8 mouse cellular contexts compared by ENCODE assay signal in the genomic region with DNA sequence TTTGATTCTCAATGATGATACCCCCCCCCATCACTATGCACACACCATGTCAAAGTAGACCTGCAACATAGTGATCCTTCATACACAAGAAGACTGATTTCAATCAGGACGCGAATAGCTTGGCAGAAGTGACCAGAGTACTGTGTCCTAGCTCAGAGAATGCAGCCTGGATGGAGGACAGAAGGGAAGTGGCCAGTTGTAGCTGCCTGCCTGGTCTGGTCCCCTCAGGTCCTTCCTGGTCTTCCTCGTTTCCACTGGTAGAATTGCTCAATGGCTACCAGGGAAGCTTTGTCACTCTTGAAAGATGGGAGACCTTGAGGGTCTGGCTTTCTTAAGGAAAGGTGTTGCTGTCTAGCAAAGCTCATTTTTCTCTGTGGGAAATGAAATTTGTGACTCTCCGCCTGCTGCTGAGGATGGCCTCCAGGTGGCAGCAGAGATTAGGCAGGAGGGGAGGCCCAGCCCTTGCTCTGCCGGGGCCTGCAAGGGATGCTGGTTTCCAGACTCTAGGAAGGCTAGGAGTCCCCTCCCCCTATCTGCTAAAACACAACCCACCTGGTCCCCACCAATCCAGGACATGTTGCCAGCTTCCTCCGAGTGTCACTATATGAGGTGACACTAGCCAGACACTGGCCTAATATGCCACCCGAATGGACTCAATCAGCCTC. TPM values are rescaled to one million over a fixed set of nuclear protein-coding genes. Genes with fewer than 3 reads are reported as not detected.
DNase-seq lines count a peak whose midpoint lies in the region; ATAC-seq lines count a peak whose summit lies in the region.

No protein-coding gene starts in this region.

- no peaks in the 10 kb centered on the region for H3K36me3 ChIP-seq in forebrain, embryonic 11.5 days (ENCODE audit: control insufficient read depth, insufficient read depth, low read length)
- H3K36me3 ChIP-seq in hindbrain, embryonic 11.5 days (ENCODE audit: control insufficient read depth, insufficient read depth, low read length) = no peaks in the 10 kb centered on the region

- no peaks in the 10 kb centered on the region for H3K27me3 ChIP-seq in forebrain, embryonic 11.5 days (ENCODE audit: control insufficient read depth, insufficient read depth, low read length)
- no peaks in the 10 kb centered on the region for H3K27me3 ChIP-seq in hindbrain, embryonic 11.5 days (ENCODE audit: control insufficient read depth, insufficient read depth, low read length)

- H3K9ac ChIP-seq in forebrain, embryonic 11.5 days (ENCODE audit: low read length) = no peak overlapping the region
- no peak overlapping the region for H3K9ac ChIP-seq in hindbrain, embryonic 11.5 days (ENCODE audit: low read depth, low read length)

- ATAC-seq in forebrain, embryonic 11.5 days (replicated peaks; ENCODE audit: low FRiP score) = peak; percentile 65; the same call in 1 of the 2 replicates
- ATAC-seq in hindbrain, embryonic 11.5 days (ENCODE audit: low FRiP score) = peak; percentile 77
- ATAC-seq in megakaryocyte, adult 5-6 weeks (ENCODE audit: poor library complexity, severe bottlenecking) = peak; percentile 67

- H3K9me3 ChIP-seq in forebrain, embryonic 11.5 days (ENCODE audit: control insufficient read depth, low read length) = no peaks in the 10 kb centered on the region
- H3K9me3 ChIP-seq in hindbrain, embryonic 11.5 days (ENCODE audit: control insufficient read depth, low read length) = no peaks in the 10 kb centered on the region

- no peaks in the 10 kb centered on the region for H3K4me1 ChIP-seq in forebrain, embryonic 11.5 days (replicated peaks; ENCODE audit: control insufficient read depth, insufficient read depth, low read length)
- H3K4me1 ChIP-seq in hindbrain, embryonic 11.5 days (replicated peaks; ENCODE audit: control insufficient read depth, insufficient read depth, low read length) = no peaks in the 10 kb centered on the region

- H3K4me3 ChIP-seq in forebrain, embryonic 11.5 days (ENCODE audit: low read depth, low read length) = no peak overlapping the region
- H3K4me3 ChIP-seq in hindbrain, embryonic 11.5 days (ENCODE audit: low read depth, low read length) = no peak overlapping the region

- peak; percentile 45 for DNase-seq in gastrocnemius, adult 18-20 months (ENCODE audit: low spot score)
- DNase-seq in gastrocnemius, adult 8-10 months (ENCODE audit: low spot score in 2 of 2) = no peak
- peak; percentile 39 for DNase-seq in c-Kit-positive CD71-positive TER-119-negative erythroid progenitor cells, embryonic 14.5 days (ENCODE audit: low read depth)
- DNase-seq in forebrain, embryonic 11.5 days (ENCODE audit: low spot score) = peak; percentile 84
- peak; percentile 85 for DNase-seq in hindbrain, embryonic 11.5 days (ENCODE audit: low spot score)
- peak; percentile 58 for DNase-seq in layer of hippocampus, adult 9-11 months
- DNase-seq in right cerebral cortex, postnatal 10 days (ENCODE audit: low spot score in 2 of 2) = peak; percentile 84 to 89

- WGBS in forebrain, embryonic 11.5 days = 16% methylated on average over 7 of the region's 7 CpGs
- 20% methylated on average over 7 of the region's 7 CpGs for WGBS in hindbrain, embryonic 11.5 days

- H3K4me2 ChIP-seq in forebrain, embryonic 11.5 days (ENCODE audit: low read depth, low read length, severe bottlenecking) = no peak overlapping the region
- no peak overlapping the region for H3K4me2 ChIP-seq in hindbrain, embryonic 11.5 days (replicated peaks; ENCODE audit: low read depth, low read length)

- H3K27ac ChIP-seq in forebrain, embryonic 11.5 days (ENCODE audit: low read depth, low read length) = no peak overlapping the region
- no peak overlapping the region for H3K27ac ChIP-seq in hindbrain, embryonic 11.5 days (ENCODE audit: low read depth, low read length)

RNA-seq across cellular contexts. Expression of a gene that starts 4.5 kb away (rescaled TPM):
- not detected for total RNA-seq in gastrocnemius, adult 18-20 months (2021)
- total RNA-seq in gastrocnemius, adult 8-10 months (2022) = not detected
- 0.35 and 0.84 TPM in 2 replicates for polyA plus RNA-seq in forebrain, embryonic 11.5 days (2014; fragmentation: Nextera tagmentation; extraction: Ambion mirVana)
- 2.5 and 3.1 TPM in 2 replicates for polyA plus RNA-seq in hindbrain, embryonic 11.5 days (2014; fragmentation: Nextera tagmentation; extraction: Ambion mirVana)
- total RNA-seq in megakaryocyte, adult 5-6 weeks (2015) = 0.02 TPM in 1 of 2 replicates, not detected in the other
- not detected in 2 replicates for total RNA-seq in megakaryocyte, adult 5-6 weeks (2017)

RNA-seq across cellular contexts. Expression of a gene that starts 49.4 kb away (rescaled TPM):
- 100 to 1,000 TPM; 124 to 133 TPM for total RNA-seq in gastrocnemius, adult 18-20 months (2021)
- total RNA-seq in gastrocnemius, adult 8-10 months (2022) = 100 to 1,000 TPM; 117 to 131 (median 127) TPM
- 99.6 and 104 TPM in 2 replicates for polyA plus RNA-seq in forebrain, embryonic 11.5 days (2014; fragmentation: Nextera tagmentation; extraction: Ambion mirVana)
- 75.1 and 81.6 TPM in 2 replicates for polyA plus RNA-seq in hindbrain, embryonic 11.5 days (2014; fragmentation: Nextera tagmentation; extraction: Ambion mirVana)
- 30.6 and 38.8 TPM in 2 replicates for total RNA-seq in megakaryocyte, adult 5-6 weeks (2015)
- 41.0 and 61.7 TPM in 2 replicates for total RNA-seq in megakaryocyte, adult 5-6 weeks (2017)

RNA-seq across cellular contexts. Expression of a gene that starts 58.9 kb away (rescaled TPM):
- under 1 TPM in 1 of 2 experiments, not detected in 1; 0.14 TPM for total RNA-seq in gastrocnemius, adult 18-20 months (2021)
- total RNA-seq in gastrocnemius, adult 8-10 months (2022) = under 1 TPM in 2 of 4 experiments, not detected in 2; 0.13 to 0.15 TPM
- polyA plus RNA-seq in forebrain, embryonic 11.5 days (2014; fragmentation: Nextera tagmentation; extraction: Ambion mirVana) = 1.2 and 1.9 TPM in 2 replicates
- 3.7 TPM in 2 replicates for polyA plus RNA-seq in hindbrain, embryonic 11.5 days (2014; fragmentation: Nextera tagmentation; extraction: Ambion mirVana)
- total RNA-seq in megakaryocyte, adult 5-6 weeks (2015) = not detected in 2 replicates
- not detected in 2 replicates for total RNA-seq in megakaryocyte, adult 5-6 weeks (2017)

RNA-seq across cellular contexts. Expression of a gene that starts 58.9 kb away (rescaled TPM):
- 1 to 10 TPM; 1.2 to 1.9 TPM for total RNA-seq in gastrocnemius, adult 18-20 months (2021)
- total RNA-seq in gastrocnemius, adult 8-10 months (2022) = 1 to 10 TPM in 3 of 4 experiments, under 1 TPM in 1; 0.87 to 2.3 (median 1.1) TPM
- 12.6 and 15.6 TPM in 2 replicates for polyA plus RNA-seq in forebrain, embryonic 11.5 days (2014; fragmentation: Nextera tagmentation; extraction: Ambion mirVana)
- polyA plus RNA-seq in hindbrain, embryonic 11.5 days (2014; fragmentation: Nextera tagmentation; extraction: Ambion mirVana) = 12.3 and 13.8 TPM in 2 replicates
- total RNA-seq in megakaryocyte, adult 5-6 weeks (2015) = not detected in 2 replicates
- 0.88 TPM in 1 of 2 replicates, not detected in the other for total RNA-seq in megakaryocyte, adult 5-6 weeks (2017)

Comparison
In these comparisons a context has a peak if more than half of its experiments do, and no peak if none do; other contexts are left out.
1. DNase-seq: peak in gastrocnemius, adult 18-20 months (single experiment), c-Kit-positive CD71-positive TER-119-negative erythroid progenitor cells, embryonic 14.5 days (single experiment), forebrain, embryonic 11.5 days (single experiment), hindbrain, embryonic 11.5 days (single experiment), layer of hippocampus, adult 9-11 months (single experiment) and right cerebral cortex, postnatal 10 days (2 of 2); none in gastrocnemius, adult 8-10 months (0 of 2).
2. Peak in every context shown above with its lines, with median percentiles within 50 percentile points of each other: ATAC-seq.